Mouse (Mus musculus) neural tube, embryonic 14.5 days (tissue): ENCODE measurements around the gene Ephb4. TPM values are rescaled to one million over a fixed set of nuclear protein-coding genes. Genes with fewer than 3 reads are reported as not detected.

Source experiments
- ATAC-seq: fragments of 200-750 bp; cut with Nextera tagmentation; 2 replicates; pipeline ENCODE4 v1.8.0; 2017; ENCODE audit warnings: low read depth, mild to moderate bottlenecking, moderate TSS enrichment, moderate library complexity
- H3K27ac ChIP-seq: fragments of 300-500 bp; sonication (generic); 2 replicates; pipeline ENCODE4 v1.5.1; 2014; ENCODE audit warnings: low read depth, mild to moderate bottlenecking, control low read depth, low read length, moderate library complexity, mixed read lengths
- H3K27me3 ChIP-seq: fragments of 300-500 bp; sonication (generic); 2 replicates; pipeline ENCODE4 v1.6.1; 2014; ENCODE audit warnings: low read length; ENCODE audit not compliant: control insufficient read depth, insufficient read depth
- H3K36me3 ChIP-seq: fragments of 300-500 bp; sonication (generic); 2 replicates; pipeline ENCODE4 v1.6.1; 2014; ENCODE audit warnings: low read length, mixed read lengths; ENCODE audit not compliant: control insufficient read depth, insufficient read depth
- H3K4me1 ChIP-seq: fragments of 300-500 bp; sonication (generic); 2 replicates; pipeline ENCODE4 v1.6.1; 2014; ENCODE audit warnings: low read length; ENCODE audit not compliant: control insufficient read depth, insufficient read depth
- H3K4me2 ChIP-seq: fragments of 300-500 bp; sonication (generic); 2 replicates; pipeline ENCODE4 v1.6.1; 2014; ENCODE audit warnings: mild to moderate bottlenecking, low read depth, low read length, control low read depth
- H3K4me3 ChIP-seq: fragments of 300-500 bp; sonication (generic); 2 replicates; pipeline ENCODE4 v1.5.1; 2014; ENCODE audit warnings: low read depth, low read length, control low read depth, mixed read lengths
- H3K9ac ChIP-seq: fragments of 300-500 bp; sonication (generic); replicated peaks from 2 replicates; pipeline ENCODE4 v1.6.1; 2014; ENCODE audit warnings: low read depth, mild to moderate bottlenecking, control low read depth, low read length, mixed read lengths
- H3K9me3 ChIP-seq: fragments of 300-500 bp; sonication (generic); 2 replicates; pipeline ENCODE4 v1.6.1; 2016; ENCODE audit warnings: low read length; ENCODE audit not compliant: control insufficient read depth
- WGBS: fragments of 180-500 bp; shearing (Covaris S2); extraction: QIAGEN DNeasy Blood & Tissue Kit; methylation state at CpG from one replicate; pipeline ENCODE4 v1.1.7; 2014; 5-methylcytosine and 5-hydroxymethylcytosine counted together
- polyA plus RNA-seq: library from polyadenylated mRNA; unstranded; fragments of >200 nt; fragmentation: Nextera tagmentation; extraction: Ambion mirVana; gene quantifications from 2 replicates; pipeline ENCODE4 v1.2.1, GENCODE M21; 2014

The Ephb4 gene
- polyA plus RNA-seq, 1 experiment from 2014 or later: 2.7 TPM

GRCm38 (mm10) chr5:137425648-137426047 lies 75.7 kb downstream of the Ephb4 start:
- H3K4me3 ChIP-seq: no peak overlapping the region
- no peak overlapping the region for H3K9ac ChIP-seq
- no peak for ATAC-seq
- no peaks in the 10 kb centered on the region for H3K27me3 ChIP-seq
- no peaks in the 10 kb centered on the region for H3K36me3 ChIP-seq
- no peaks in the 10 kb centered on the region for H3K4me1 ChIP-seq
- no peak overlapping the region for H3K4me2 ChIP-seq
- no peaks in the 10 kb centered on the region for H3K9me3 ChIP-seq
- 61% methylated on average over 6 of the region's 6 CpGs for WGBS
- H3K27ac ChIP-seq: no peak overlapping the region

Other genes with a start within 250 kb of the Ephb4 start
- gene Trim56, start 233.9 kb upstream of the Ephb4 start, polyA plus RNA-seq: 2.1 and 3.0 TPM in 2 replicates
- gene Muc3, start 200.8 kb upstream of the Ephb4 start, polyA plus RNA-seq: not detected in 2 replicates
- 0.37 and 0.91 TPM in 2 replicates for gene Muc3a, start 137.7 kb upstream of the Ephb4 start, polyA plus RNA-seq
- gene Ache, start 62.6 kb upstream of the Ephb4 start, polyA plus RNA-seq: 61.8 and 79.1 TPM in 2 replicates
- 19.7 and 24.0 TPM in 2 replicates for gene Ufsp1, start 55.5 kb upstream of the Ephb4 start, polyA plus RNA-seq
- 81.8 and 91.5 TPM in 2 replicates for gene Srrt, start 42.4 kb upstream of the Ephb4 start, polyA plus RNA-seq
- 8.0 and 11.5 TPM in 2 replicates for gene Trip6, start 35.7 kb upstream of the Ephb4 start, polyA plus RNA-seq
- 16.4 and 17.8 TPM in 2 replicates for gene Slc12a9, start 16.5 kb upstream of the Ephb4 start, polyA plus RNA-seq
- 0.08 TPM in 2 replicates for gene Zan, start 127.0 kb downstream of the Ephb4 start, polyA plus RNA-seq
- 82.9 and 98.3 TPM in 2 replicates for gene Pop7, start 152.4 kb downstream of the Ephb4 start, polyA plus RNA-seq
- 16.3 and 21.2 TPM in 2 replicates for gene Gigyf1, start 168.4 kb downstream of the Ephb4 start, polyA plus RNA-seq
- not detected in 2 replicates for gene Epo, start 183.1 kb downstream of the Ephb4 start, polyA plus RNA-seq
- 553 and 557 TPM in 2 replicates for gene Gnb2, start 183.4 kb downstream of the Ephb4 start, polyA plus RNA-seq
- gene Actl6b, start 203.4 kb downstream of the Ephb4 start, polyA plus RNA-seq: 206 and 236 TPM in 2 replicates
- gene Tfr2, start 219.7 kb downstream of the Ephb4 start, polyA plus RNA-seq: 4.9 and 5.8 TPM in 2 replicates